Mouse (Mus musculus): ENCODE results near the gene Utp14a. TPM values are rescaled to one million over a fixed set of nuclear protein-coding genes. Genes with fewer than 3 reads are reported as not detected.
A peak's percentile ranks its signal among the peaks of the same experiment; 100 is the strongest.
"Not testable (repeated sequence)": the region's sequence is repeated elsewhere in the genome, so short reads cannot be mapped to it uniquely, and the experiment has no call there.

Utp14a gene
- total RNA-seq (2021), result 10 to 100 TPM; 14.1 to 16.9 TPM
- long read RNA-seq, experiment 1, transcript Utp14a-201 (15 exons, 2,507 nt), result major isoform, 16 of 19 reads
- long read RNA-seq, experiment 1, partial matches to known transcripts, result 2 of 19 reads
- long read RNA-seq, experiment 1, other reads (novel, unspliced or antisense), result 0 of 19 reads
- long read RNA-seq, experiment 2, transcript Utp14a-201 (15 exons, 2,507 nt), result major isoform, 6 of 6 reads
- long read RNA-seq, experiment 2, partial matches to known transcripts, result 0 of 6 reads
- long read RNA-seq, experiment 2, other reads (novel, unspliced or antisense), result 0 of 6 reads

GRCm38 (mm10) chrX:48256468-48257007 lies at the start of gene Utp14a:
Gene Utp14a, plus strand, starts transcription at chrX:48256862.
- peak; percentile 92 for DNase-seq

GRCm38 (mm10) chrX:48207761-48208487 lies 48.7 kb upstream of the Utp14a start:
- peak; percentile 30 for DNase-seq

GRCm38 (mm10) chrX:48208519-48209185 lies 48.0 kb upstream of the Utp14a start, which contains the start of gene Zdhhc9:
Gene Zdhhc9, minus strand, starts transcription at chrX:48208878.
- DNase-seq, result peak; percentile 79

- DNase-seq, result not testable (repeated sequence)
Measured at GRCm38 (mm10) chrX:48209746-48210145, 46.9 kb upstream of the Utp14a start.

GRCm38 (mm10) chrX:48219468-48219867 lies 37.2 kb upstream of the Utp14a start:
- DNase-seq, result no peak

- DNase-seq, result no peak
Measured at GRCm38 (mm10) chrX:48222706-48223105, 34.0 kb upstream of the Utp14a start.

- DNase-seq, result no peak
Measured at GRCm38 (mm10) chrX:48226225-48226624, 30.4 kb upstream of the Utp14a start.

- no peak for DNase-seq
Measured at GRCm38 (mm10) chrX:48234417-48234816, 22.2 kb upstream of the Utp14a start.

- no peak for DNase-seq
Measured at GRCm38 (mm10) chrX:48255830-48256428, 733 bp upstream of the Utp14a start.

- DNase-seq, result no peak
Measured at GRCm38 (mm10) chrX:48257011-48257410, 349 bp downstream of the Utp14a start.

GRCm38 (mm10) chrX:48271671-48272070 lies 15.0 kb downstream of the Utp14a start:
- no peak for DNase-seq

- DNase-seq, result no peak
Measured at GRCm38 (mm10) chrX:48274634-48275033, 18.0 kb downstream of the Utp14a start.

- peak; percentile 14 for DNase-seq
Measured at GRCm38 (mm10) chrX:48278103-48278502, 21.4 kb downstream of the Utp14a start.

GRCm38 (mm10) chrX:48284386-48285005 lies 27.8 kb downstream of the Utp14a start:
- peak; percentile 69 for DNase-seq

GRCm38 (mm10) chrX:48285006-48285650 lies 28.5 kb downstream of the Utp14a start:
- DNase-seq, result peak; percentile 58

- peak; percentile 43 for DNase-seq
Measured at GRCm38 (mm10) chrX:48285651-48286021, 29.0 kb downstream of the Utp14a start.

- no peak for DNase-seq
Measured at GRCm38 (mm10) chrX:48286488-48286887, 29.8 kb downstream of the Utp14a start.

- DNase-seq, result no peak
Measured at GRCm38 (mm10) chrX:48288008-48288407, 31.3 kb downstream of the Utp14a start.

- no peak for DNase-seq
Measured at GRCm38 (mm10) chrX:48291413-48291812, 34.8 kb downstream of the Utp14a start.

- DNase-seq, result no peak
Measured at GRCm38 (mm10) chrX:48305356-48305755, 48.7 kb downstream of the Utp14a start.
